In genomic region chr4:130568043-130568978, GRCm38 (mm10) we compare ENCODE assay signal across 14 mouse cellular contexts. TPM values are rescaled to one million over a fixed set of nuclear protein-coding genes. Genes with fewer than 3 reads are reported as not detected.
DNase-seq lines count a peak whose midpoint lies in the region; TF ChIP-seq lines count a peak whose summit lies in the region.
"Had no signal": no experiment of that assay in that cellular context is flagged by ENCODE, and none has a peak within 500 bp of the region (broad histone marks: within the 10 kb centered on the region; RNA-seq: fewer than 3 reads in every experiment).

No protein-coding gene starts in this region.

- no peak overlapping the region for H3K9ac ChIP-seq in CH12.LX (ENCODE audit: insufficient read depth, low read depth)
- H3K9ac ChIP-seq: heart, embryonic 12.5 days; liver, postnatal 0 days had no signal

- H3K27ac ChIP-seq in CH12.LX (ENCODE audit: insufficient read depth, low read depth) = no peak overlapping the region

- no peak overlapping the region for H3K4me3 ChIP-seq in CH12.LX (replicated peaks in 1 of 3; ENCODE audit: low read depth in 2 of 3, low read length in 2 of 3, poor library complexity in 1 of 3)
- no peak overlapping the region for H3K4me3 ChIP-seq in lung, adult 2 months (replicated peaks; ENCODE audit: extremely low read depth, low read depth, low read length)
- H3K4me3 ChIP-seq: heart, embryonic 12.5 days; myocyte had no signal

- 45% methylated on average over 23 of the region's 23 CpGs for WGBS in large intestine, adult 2 months
- 68% methylated on average over 23 of the region's 23 CpGs for WGBS in lung, adult 2 months

- peaks cover 0 to 4% of the 10 kb centered on the region in 2 experiments for H3K36me3 ChIP-seq in CH12.LX (replicated peaks in 1 of 2; ENCODE audit: control insufficient read depth in 1 of 2, insufficient read depth in 1 of 2, low read length in 1 of 2)
- H3K36me3 ChIP-seq: heart, embryonic 12.5 days had no signal

- H3K4me1 ChIP-seq in CH12.LX (ENCODE audit: control insufficient read depth in 1 of 2, insufficient read depth in 2 of 2) = peaks cover 9 to 22% of the 10 kb centered on the region in 2 experiments; a peak in 3 of 4 replicates
- H3K4me1 ChIP-seq in lung, adult 2 months (ENCODE audit: control insufficient read depth, insufficient read depth, low read length) = no peaks in the 10 kb centered on the region

- no peak for TF ChIP-seq CTCF in CH12.LX (conservative IDR thresholded peaks at IDR 0.05 in 1 of 2, IDR thresholded peaks at IDR 0.05 in 1 of 2; ENCODE audit: low read depth in 2 of 2, low read length in 2 of 2)
- no peak for TF ChIP-seq CTCF in lung, adult 2 months (IDR thresholded peaks at IDR 0.05; ENCODE audit: insufficient read depth, low read length)

- in situ Hi-C loops in CH12.LX (cut with MboI; ENCODE audit: low pct_ligation_motif_present, low pct_unique_long_range_greater_than_20kb, low sequenced_read_pairs) = no loop called here

- peaks cover 41% of the 10 kb centered on the region for H3K79me2 ChIP-seq in CH12.LX (replicated peaks; ENCODE audit: control insufficient read depth, extremely low read depth, insufficient read depth, poor library complexity, severe bottlenecking)

- H3K27me3 ChIP-seq in CH12.LX (replicated peaks) = peaks cover 10% of the 10 kb centered on the region

- TF ChIP-seq POLR2A in CH12.LX (IDR thresholded peaks at IDR 0.05; ENCODE audit: low read depth, low read length) = no peak
- TF ChIP-seq POLR2A in lung, adult 2 months (IDR thresholded peaks at IDR 0.05; ENCODE audit: borderline replicate concordance, extremely low read depth, low read depth, low read length) = no peak

- no peak for TF ChIP-seq RAD21 in CH12.LX (IDR thresholded peaks at IDR 0.05; ENCODE audit: low read depth, low read length)

- TF ChIP-seq EP300 in CH12.LX (IDR thresholded peaks at IDR 0.05; ENCODE audit: low read length) = no peak

- dilution Hi-C loops in CH12.LX (cut with MboI; ENCODE audit: extremely low pct_ligation_motif_present, extremely low pct_unique_long_range_greater_than_20kb, low sequenced_read_pairs) = no loop called here

- no peak overlapping the region for H3K4me2 ChIP-seq in CH12.LX (ENCODE audit: insufficient read depth, low read depth, poor library complexity, severe bottlenecking)
- H3K4me2 ChIP-seq: heart, embryonic 12.5 days had no signal

- peak; percentile 41 to 56 for DNase-seq in kidney, postnatal 4 days
- DNase-seq in kidney, adult 8-10 months = no peak
- DNase-seq in CH12.LX (ENCODE audit: extremely low read depth) = no peak
- DNase-seq in brain, adult 2 months (ENCODE audit: low read depth, low spot score) = peak; percentile 93
- peak; percentile 64 for DNase-seq in large intestine, adult 2 months (ENCODE audit: low read depth, low spot score)
- no peak for DNase-seq in ovary, adult 18-20 months (ENCODE audit: low spot score)
- no peak for DNase-seq in lung, adult 2 months
- DNase-seq: kidney, adult 18-20 months; liver, postnatal 0 days; spleen, adult 18-20 months; thymus, adult 2 months had no signal

- H3K9me3 ChIP-seq in CH12.LX (replicated peaks; ENCODE audit: low read length) = no peaks in the 10 kb centered on the region
- H3K9me3 ChIP-seq: heart, embryonic 12.5 days had no signal

TF ChIP-seq in CH12.LX, 34 proteins besides CTCF, POLR2A, EP300 and RAD21:
- TF ChIP-seq USF1 (IDR thresholded peaks at IDR 0.05; ENCODE audit: low read depth, low read length) = no peak
- no peak for TF ChIP-seq ELF1 (IDR thresholded peaks at IDR 0.05; ENCODE audit: low read depth, low read length)
- no peak for TF ChIP-seq UBTF (IDR thresholded peaks at IDR 0.05; ENCODE audit: low read depth, low read length)
- 0 out of 2 replicates have a peak, but pooled peaks have one; percentile 4 for TF ChIP-seq ZKSCAN1 (IDR thresholded peaks at IDR 0.05; ENCODE audit: borderline replicate concordance, low read depth, low read length)
TF ChIP-seq in CH12.LX: peak in this region for 1.

RNA-seq across cellular contexts. Expression of gene Nkain1, which starts 5.7 kb away (rescaled TPM):
- total RNA-seq in CH12.LX (2012; rRNA removed) (18.4 and 19.6 TPM in 2 replicates), CH12.LX (2014; rRNA removed) (3.1 and 5.5 TPM in 2 replicates)
- polyA plus RNA-seq in CH12.LX (2012; ENCODE audit: insufficient read length, low read depth) = 23.1 TPM in 2 replicates
- polyA plus RNA-seq in large intestine, adult 2 months (2012; rRNA removed) = 6.8 and 13.6 TPM in 2 replicates
- 12.1 and 14.8 TPM in 2 replicates for polyA plus RNA-seq in lung, adult 2 months (2012; rRNA removed)
- polyA plus RNA-seq: activated CD4-positive, CD25-positive, alpha-beta regulatory T cell, adult 4 months; liver, postnatal 0 days had no signal

Comparison
In these comparisons a context has a peak if more than half of its experiments do, and no peak if none do; other contexts are left out.
1. DNase-seq: peak in kidney, postnatal 4 days (2 of 2), brain, adult 2 months (single experiment) and large intestine, adult 2 months (single experiment); none in kidney, adult 8-10 months (0 of 2), CH12.LX (single experiment), ovary, adult 18-20 months (single experiment) and lung, adult 2 months (single experiment).